Mouse (Mus musculus): Measurements from ENCODE around the gene Akap10. TPM values are rescaled to one million over a fixed set of nuclear protein-coding genes. Genes with fewer than 3 reads are reported as not detected.
"Not testable (repeated sequence)": the region's sequence is repeated elsewhere in the genome, so short reads cannot be mapped to it uniquely, and the experiment has no call there.

Gene Akap10
- polyA plus RNA-seq, 1 experiment from 2014 or later = 7.9 TPM

DNA sequence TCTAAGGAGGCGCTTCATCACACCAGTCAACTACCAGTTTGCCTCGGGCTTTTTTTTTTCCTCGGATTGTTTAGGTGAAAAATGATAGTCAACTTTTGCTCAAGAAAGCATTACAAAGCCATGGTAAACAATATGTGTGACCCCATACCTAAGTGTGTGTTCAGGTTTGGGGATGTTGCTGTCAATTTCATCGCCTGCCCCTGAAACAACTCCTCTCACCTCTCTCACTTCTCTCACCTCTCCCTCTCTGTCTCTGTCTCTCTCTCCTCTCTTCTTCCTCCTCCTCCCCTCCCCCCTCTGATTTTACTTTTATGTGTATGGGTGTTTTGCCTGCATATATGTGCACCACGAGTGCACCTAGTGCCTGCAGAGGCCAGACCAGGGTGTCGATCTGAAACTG, 74.5 kb downstream of the Akap10 start:
- 39% methylated on average over 6 of the region's 6 CpGs for WGBS (ENCODE audit: insufficient replicate concordance)
- peak overlapping the region; percentile 84 for H3K9ac ChIP-seq
- H3K9me3 ChIP-seq (replicated peaks) = no peaks in the 10 kb centered on the region
- peaks cover 22% of the 10 kb centered on the region for H3K27me3 ChIP-seq
- peak overlapping the region; percentile 79 for H3K4me3 ChIP-seq (replicated peaks)
- peak overlapping the region; percentile 86 for H3K27ac ChIP-seq (replicated peaks)
- ATAC-seq (ENCODE audit: insufficient read depth) = no peak
- no peaks in the 10 kb centered on the region; the same call in 1 of the 2 replicates for H3K36me3 ChIP-seq (replicated peaks)
- H3K4me1 ChIP-seq (replicated peaks) = peaks cover 21% of the 10 kb centered on the region
- peak overlapping the region; percentile 98 for H3K4me2 ChIP-seq

DNA sequence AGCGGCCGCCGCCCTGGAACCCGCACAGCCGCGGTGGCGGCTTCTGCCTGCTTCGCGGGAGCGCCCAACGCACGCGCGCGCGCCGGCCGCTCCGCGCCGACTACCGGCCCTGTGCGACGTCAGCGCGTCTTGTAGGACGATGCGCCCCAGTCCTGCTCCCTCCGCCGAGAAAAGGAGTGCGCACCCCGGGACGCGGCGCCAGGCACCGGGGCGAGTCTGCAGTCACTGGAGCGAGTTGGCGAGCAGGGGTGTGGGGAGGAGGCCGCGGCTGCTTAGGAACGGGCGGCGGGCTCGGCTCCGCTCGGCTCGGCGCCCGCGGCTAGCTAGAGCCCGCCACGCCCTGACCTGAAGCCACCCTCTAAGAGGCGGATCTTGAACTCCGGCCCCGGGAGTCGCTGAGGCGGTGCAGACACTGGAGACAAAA, 75.1 kb downstream of the Akap10 start, which contains the start of gene Ulk2:
Gene Ulk2 (minus strand): TSS at position 86 of the 424 bp plus-strand sequence.
- H3K27me3 ChIP-seq = peaks cover 22% of the 10 kb centered on the region
- peak; percentile 79 for ATAC-seq (ENCODE audit: insufficient read depth)
- peak within 1 kb of the TSS; percentile 86 for H3K27ac ChIP-seq (replicated peaks)
- peaks cover 21% of the 10 kb centered on the region for H3K4me1 ChIP-seq (replicated peaks)
- no peaks in the 10 kb centered on the region; the same call in 1 of the 2 replicates for H3K36me3 ChIP-seq (replicated peaks)
- under 1% methylated on average over 58 of the region's 58 CpGs for WGBS (ENCODE audit: insufficient replicate concordance)
- peak within 1 kb of the TSS; percentile 98 for H3K4me2 ChIP-seq
- H3K9me3 ChIP-seq (replicated peaks) = no peaks in the 10 kb centered on the region
- peak within 1 kb of the TSS; percentile 79 for H3K4me3 ChIP-seq (replicated peaks)
- peak within 1 kb of the TSS; percentile 84 for H3K9ac ChIP-seq

DNA sequence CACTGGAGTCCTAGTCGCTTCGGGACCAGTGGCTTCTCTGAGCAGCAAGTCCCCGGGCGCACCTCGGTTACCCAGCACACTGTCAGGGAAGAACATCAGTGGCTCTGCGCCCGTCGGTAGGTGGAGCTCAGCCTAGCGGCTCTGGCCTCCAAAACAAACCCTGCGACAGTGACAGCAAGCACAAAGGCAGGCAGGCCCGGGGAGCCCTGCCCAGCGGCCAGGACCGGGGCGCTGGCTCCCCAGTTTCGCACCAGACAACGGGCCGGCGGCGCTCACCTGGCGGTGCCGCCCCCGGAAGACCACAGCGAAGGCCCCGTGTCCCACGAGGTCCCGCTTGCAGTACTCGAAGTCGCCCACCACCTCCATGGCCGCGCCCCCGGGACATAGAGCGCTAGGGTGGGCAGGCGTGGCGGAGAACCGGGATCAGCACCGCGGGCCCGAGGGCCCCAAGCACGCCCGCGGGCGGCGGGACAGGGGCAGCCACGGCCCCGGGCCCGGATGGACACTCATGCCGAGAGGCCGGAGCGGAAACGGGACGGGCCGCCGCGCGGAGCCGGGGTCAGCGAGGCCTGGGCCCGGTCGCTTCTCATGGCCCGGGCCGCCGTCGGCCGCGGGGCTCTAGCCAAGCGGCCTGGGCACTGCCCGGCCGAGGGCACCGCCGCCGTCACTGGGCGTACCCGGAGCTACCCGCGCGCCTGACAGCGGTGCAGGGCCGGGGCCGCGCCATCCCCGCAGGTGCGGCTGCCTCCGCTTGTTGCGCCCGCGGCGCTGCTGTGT, 75.7 kb downstream of the Akap10 start:
- Histone ChIP-seq H3K27ac (replicated peaks) (peak overlapping the region; percentile 86), H3K9me3 (replicated peaks) (no peaks in the 10 kb centered on the region), H3K4me3 (replicated peaks) (peak overlapping the region; percentile 79), H3K36me3 (replicated peaks) (no peaks in the 10 kb centered on the region; the same call in 1 of the 2 replicates), H3K4me1 (replicated peaks) (peaks cover 23% of the 10 kb centered on the region), H3K27me3 (peaks cover 22% of the 10 kb centered on the region), H3K9ac (peak overlapping the region; percentile 84), H3K4me2 (peak overlapping the region; percentile 98)
- under 1% methylated on average over 83 of the region's 87 CpGs for WGBS (ENCODE audit: insufficient replicate concordance)
- peak; percentile 79 for ATAC-seq (ENCODE audit: insufficient read depth)

- no peaks in the 10 kb centered on the region for H3K9me3 ChIP-seq (replicated peaks)
- peak overlapping the region; percentile 98 for H3K4me2 ChIP-seq
- peaks cover 23% of the 10 kb centered on the region for H3K4me1 ChIP-seq (replicated peaks)
- peaks cover 22% of the 10 kb centered on the region for H3K27me3 ChIP-seq
- peak overlapping the region; percentile 79 for H3K4me3 ChIP-seq (replicated peaks)
- no peaks in the 10 kb centered on the region; the same call in 1 of the 2 replicates for H3K36me3 ChIP-seq (replicated peaks)
- H3K27ac ChIP-seq (replicated peaks) = peak overlapping the region; percentile 86
- peak overlapping the region; percentile 84 for H3K9ac ChIP-seq
- no peak for ATAC-seq (ENCODE audit: insufficient read depth)
- WGBS (ENCODE audit: insufficient replicate concordance) = 17% methylated on average over 5 of the region's 5 CpGs
Measured at GRCm38 (mm10) chr11:61853659-61854058, 76.4 kb downstream of the Akap10 start.

DNA sequence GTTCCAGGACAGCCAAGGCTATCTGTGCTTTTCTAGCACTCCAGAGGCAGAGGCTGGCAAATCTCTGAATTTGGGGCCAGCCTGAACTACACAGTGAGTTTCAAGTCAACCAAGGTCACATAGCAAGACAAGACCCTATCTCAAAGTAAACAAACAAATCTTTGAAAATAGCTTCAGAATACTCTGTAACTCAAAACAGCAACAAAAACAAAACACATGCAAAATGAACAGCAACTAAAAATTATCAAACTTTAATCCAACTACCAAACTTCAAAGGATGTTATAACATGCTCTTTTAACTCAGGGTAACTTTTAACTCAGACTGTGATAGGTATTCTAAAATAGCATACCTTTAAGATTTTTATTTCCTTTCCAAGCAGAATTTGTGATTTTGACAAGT, 77.1 kb downstream of the Akap10 start:
- H3K4me2 ChIP-seq = no peak overlapping the region
- H3K27me3 ChIP-seq = peaks cover 22% of the 10 kb centered on the region
- H3K36me3 ChIP-seq (replicated peaks) = no peaks in the 10 kb centered on the region; the same call in 1 of the 2 replicates
- H3K4me1 ChIP-seq (replicated peaks) = peaks cover 23% of the 10 kb centered on the region
- ATAC-seq (ENCODE audit: insufficient read depth) = no peak
- no peak overlapping the region for H3K9ac ChIP-seq
- no peak overlapping the region for H3K4me3 ChIP-seq (replicated peaks)
- no peaks in the 10 kb centered on the region for H3K9me3 ChIP-seq (replicated peaks)
- H3K27ac ChIP-seq (replicated peaks) = no peak overlapping the region

DNA sequence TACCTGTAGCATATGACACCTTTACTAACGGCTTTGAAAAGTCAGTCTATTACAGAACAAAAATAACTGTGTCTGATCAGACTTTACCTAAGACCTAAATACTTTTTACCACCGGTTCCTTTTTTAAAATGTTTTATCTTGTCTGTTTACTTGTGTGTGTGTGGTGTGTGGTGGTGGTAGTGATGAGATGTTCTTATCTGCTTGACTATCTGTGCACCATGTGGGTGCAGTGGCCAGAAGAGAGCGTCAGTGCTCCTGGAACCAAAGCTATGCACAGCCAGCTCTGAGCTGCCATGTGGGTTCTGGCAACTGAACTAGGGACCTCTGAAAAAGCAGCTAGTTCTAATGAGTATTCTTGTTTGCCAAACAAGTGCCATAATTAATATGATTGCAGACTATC, 78.9 kb downstream of the Akap10 start:
- ATAC-seq (ENCODE audit: insufficient read depth) = no peak
- Histone ChIP-seq H3K4me1 (replicated peaks) (peaks cover 23% of the 10 kb centered on the region), H3K36me3 (replicated peaks) (no peaks in the 10 kb centered on the region; the same call in 1 of the 2 replicates), H3K4me3 (replicated peaks) (no peak overlapping the region), H3K9me3 (replicated peaks) (no peaks in the 10 kb centered on the region), H3K9ac (no peak overlapping the region), H3K27me3 (peaks cover 12% of the 10 kb centered on the region), H3K4me2 (no peak overlapping the region), H3K27ac (replicated peaks) (no peak overlapping the region)
- 47% methylated on average over 3 of the region's 3 CpGs for WGBS (ENCODE audit: insufficient replicate concordance)

DNA sequence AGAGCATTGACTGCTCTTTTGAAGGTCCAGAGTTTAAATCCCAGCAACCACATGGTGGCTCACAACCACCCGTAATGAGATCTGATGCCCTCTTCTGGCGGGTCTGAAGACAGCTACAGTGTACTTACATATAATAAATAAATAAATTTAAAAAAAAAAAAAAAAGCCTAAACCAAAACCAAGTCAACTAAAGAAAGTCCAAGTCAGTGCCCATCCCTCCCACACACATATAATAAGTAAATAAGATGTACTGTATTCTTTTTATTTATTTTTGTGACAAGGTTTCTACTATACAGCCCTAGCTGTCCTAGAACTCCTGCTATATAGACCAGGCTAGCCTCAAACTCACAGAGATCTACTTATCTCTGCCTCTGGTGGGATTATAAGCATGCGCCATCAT, 89.4 kb downstream of the Akap10 start:
- H3K27me3 ChIP-seq; H3K4me2 ChIP-seq; H3K27ac ChIP-seq (replicated peaks); H3K9ac ChIP-seq; H3K4me3 ChIP-seq (replicated peaks); H3K9me3 ChIP-seq (replicated peaks); H3K36me3 ChIP-seq (replicated peaks); H3K4me1 ChIP-seq (replicated peaks); ATAC-seq (ENCODE audit: insufficient read depth): not testable (repeated sequence)
- WGBS (ENCODE audit: insufficient replicate concordance) = 61% methylated on average over 3 of the region's 3 CpGs

DNA sequence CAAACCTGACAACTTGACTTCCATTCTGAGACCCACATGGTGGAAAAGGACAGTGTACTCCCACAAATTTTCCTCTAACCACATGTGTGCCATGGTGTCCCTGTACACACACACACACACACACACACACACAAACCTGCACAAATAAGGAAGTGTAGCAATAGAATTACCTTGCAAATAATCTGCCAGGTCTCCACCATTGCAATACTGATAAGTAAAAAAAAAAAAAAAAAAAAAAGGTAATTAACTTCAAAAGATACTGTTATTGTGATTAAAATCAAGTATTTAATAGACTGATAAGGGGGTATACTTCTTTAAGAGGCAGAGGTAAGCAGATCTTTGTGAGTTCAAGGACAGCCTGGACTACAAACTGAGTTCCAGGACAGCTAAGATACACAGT, 90.1 kb downstream of the Akap10 start:
- H3K27me3 ChIP-seq = no peaks in the 10 kb centered on the region
- no peaks in the 10 kb centered on the region for H3K9me3 ChIP-seq (replicated peaks)
- no peak for ATAC-seq (ENCODE audit: insufficient read depth)
- H3K27ac ChIP-seq (replicated peaks) = no peak overlapping the region
- H3K4me1 ChIP-seq (replicated peaks) = no peaks in the 10 kb centered on the region
- H3K9ac ChIP-seq = no peak overlapping the region
- H3K36me3 ChIP-seq (replicated peaks) = peaks cover 4% of the 10 kb centered on the region; the same call in 1 of the 2 replicates
- no peak overlapping the region for H3K4me2 ChIP-seq
- no peak overlapping the region for H3K4me3 ChIP-seq (replicated peaks)

GRCm38 (mm10) chr11:61839182-61839581, 90.9 kb downstream of the Akap10 start:
- Histone ChIP-seq H3K27ac (replicated peaks) (no peak overlapping the region), H3K4me1 (replicated peaks) (no peaks in the 10 kb centered on the region), H3K4me2 (no peak overlapping the region), H3K36me3 (replicated peaks) (peaks cover 4% of the 10 kb centered on the region; the same call in 1 of the 2 replicates), H3K4me3 (replicated peaks) (no peak overlapping the region), H3K9ac (no peak overlapping the region), H3K9me3 (replicated peaks) (no peaks in the 10 kb centered on the region), H3K27me3 (no peaks in the 10 kb centered on the region)
- 48% methylated on average over 1 of the region's 1 CpGs for WGBS (ENCODE audit: insufficient replicate concordance)
- ATAC-seq (ENCODE audit: insufficient read depth) = no peak

Other genes with a start within 250 kb of the Akap10 start
- 6.6 and 9.0 TPM in 2 replicates for gene Fam83g, start 246.2 kb downstream of the Akap10 start, polyA plus RNA-seq (2015; fragmentation: Nextera tagmentation; extraction: Ambion mirVana)
- gene Slc5a10, start 209.4 kb downstream of the Akap10 start, polyA plus RNA-seq (2015; fragmentation: Nextera tagmentation; extraction: Ambion mirVana) = not detected in 2 replicates
- 5.9 and 6.3 TPM in 2 replicates for gene Prpsap2, start 168.2 kb downstream of the Akap10 start, polyA plus RNA-seq (2015; fragmentation: Nextera tagmentation; extraction: Ambion mirVana)
- 2.6 and 2.9 TPM in 2 replicates for gene Ulk2, start 75.2 kb downstream of the Akap10 start, polyA plus RNA-seq (2015; fragmentation: Nextera tagmentation; extraction: Ambion mirVana)
- gene Specc1, start 26.5 kb upstream of the Akap10 start, polyA plus RNA-seq (2015; fragmentation: Nextera tagmentation; extraction: Ambion mirVana) = 54.4 and 57.0 TPM in 2 replicates